7 mouse cellular contexts compared by ENCODE assay signal in the genomic region with DNA sequence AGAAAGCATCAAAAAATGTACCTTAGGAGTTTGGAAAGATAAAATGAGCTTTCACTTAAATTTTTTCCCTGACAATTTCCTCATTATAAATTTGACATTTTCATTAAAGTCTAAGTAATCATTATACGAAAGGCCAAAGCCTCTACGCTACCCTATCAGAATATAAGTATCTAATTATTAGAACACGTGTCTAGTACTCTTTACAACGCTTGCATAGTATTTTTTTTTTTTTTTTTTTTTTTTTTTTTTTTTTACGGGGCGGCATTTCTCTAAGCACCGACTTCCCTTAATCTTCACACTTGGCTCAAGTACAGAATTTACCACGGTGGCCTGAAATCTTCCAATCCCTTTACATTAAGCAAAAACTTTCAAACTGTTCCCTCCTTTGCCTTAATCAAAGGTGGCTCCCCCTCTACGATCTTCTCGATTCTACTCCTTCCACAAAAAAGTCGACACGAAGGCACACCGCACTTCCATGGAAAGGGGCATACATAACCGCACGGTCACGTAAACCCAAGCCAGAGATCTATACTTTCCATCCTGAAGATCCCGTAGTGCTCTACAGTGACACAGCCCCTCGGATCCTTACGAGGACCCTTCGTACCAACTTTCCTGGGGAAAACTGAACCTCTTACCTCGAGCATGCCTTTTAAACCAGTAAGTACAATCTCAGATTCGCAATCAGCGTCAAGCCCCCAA. TPM values are rescaled to one million over a fixed set of nuclear protein-coding genes. Genes with fewer than 3 reads are reported as not detected.
A peak's percentile ranks its signal among the peaks of the same experiment; 100 is the strongest.
DNase-seq lines count a peak whose midpoint lies in the region; ATAC-seq lines count a peak whose summit lies in the region.

No protein-coding gene starts in this region.

- peak overlapping the region; percentile 99 for H3K27ac ChIP-seq in hindbrain, embryonic 11.5 days (ENCODE audit: low read depth, low read length)
- H3K27ac ChIP-seq in macrophage: peak overlapping the region; percentile 88

- no peaks in the 10 kb centered on the region for H3K27me3 ChIP-seq in hindbrain, embryonic 11.5 days (ENCODE audit: control insufficient read depth, insufficient read depth, low read length)

- H3K79me2 ChIP-seq in macrophage (ENCODE audit: inconsistent target): peaks cover 60% of the 10 kb centered on the region

- peak overlapping the region; percentile 77 for H3K4me3 ChIP-seq in hindbrain, embryonic 11.5 days (ENCODE audit: low read depth, low read length)
- H3K4me3 ChIP-seq in macrophage (ENCODE audit: inconsistent target): peak overlapping the region; percentile 94

- ATAC-seq in hindbrain, embryonic 11.5 days (ENCODE audit: low FRiP score): 0 out of 2 replicates have a peak, but pooled peaks have one; percentile 5

- WGBS in hindbrain, embryonic 11.5 days: 4% methylated on average over 23 of the region's 23 CpGs
- 5% methylated on average over 19 of the region's 23 CpGs for WGBS in macrophage (ENCODE audit: missing documents)

- H3K4me1 ChIP-seq in hindbrain, embryonic 11.5 days (replicated peaks; ENCODE audit: control insufficient read depth, insufficient read depth, low read length): no peaks in the 10 kb centered on the region

- peak overlapping the region; percentile 60 for H3K4me2 ChIP-seq in hindbrain, embryonic 11.5 days (replicated peaks; ENCODE audit: low read depth, low read length)

- peak overlapping the region; percentile 91 for H3K9ac ChIP-seq in hindbrain, embryonic 11.5 days (ENCODE audit: low read depth, low read length)

- no peaks in the 10 kb centered on the region for H3K9me3 ChIP-seq in hindbrain, embryonic 11.5 days (ENCODE audit: control insufficient read depth, low read length)

- DNase-seq in spleen, adult 12 weeks (ENCODE audit: low spot score): peak; percentile 6
- DNase-seq in spleen, postnatal 4 days (ENCODE audit: low spot score in 2 of 2): no peak
- peak; percentile 62 for DNase-seq in embryo, embryonic 10.5 days (ENCODE audit: low spot score)
- DNase-seq in hindbrain, embryonic 11.5 days (ENCODE audit: low spot score): no peak
- no peak for DNase-seq in frontal cortex, adult 2 months (ENCODE audit: extremely low spot score in 1 of 2, low spot score in 1 of 2)
- DNase-seq in urinary bladder, postnatal 4 days (ENCODE audit: low spot score in 2 of 2): no peak

- H3K36me3 ChIP-seq in hindbrain, embryonic 11.5 days (ENCODE audit: control insufficient read depth, insufficient read depth, low read length): peaks cover 6% of the 10 kb centered on the region
- H3K36me3 ChIP-seq in macrophage (ENCODE audit: inconsistent target): peaks cover 20% of the 10 kb centered on the region

RNA-seq across cellular contexts. Expression of gene Eed, which starts 1.2 kb away (rescaled TPM):
- 74.3 and 80.5 TPM in 2 replicates for polyA plus RNA-seq in hindbrain, embryonic 11.5 days (2014; fragmentation: Nextera tagmentation; extraction: Ambion mirVana)
- total RNA-seq in macrophage (2018; cell fraction: chromatin; rRNA removed): 100 to 1,000 TPM in 24 of 26 experiments, 10 to 100 TPM in 2; 87.4 to 310 (median 214) TPM
- 10 to 100 TPM; 16.4 to 78.9 (median 44.1) TPM for total RNA-seq in macrophage (2018; cell fraction: cytosol; rRNA removed)
- total RNA-seq in macrophage (2018; cell fraction: nucleus; rRNA removed): 100 to 1,000 TPM in 14 of 26 experiments, 10 to 100 TPM in 12; 34.6 to 164 (median 110) TPM
- 45.6 to 59.3 TPM (median 47.9 TPM) in 3 replicates for polyA plus RNA-seq in macrophage (2018)
- 29.9 and 31.5 TPM in 2 replicates for polyA plus RNA-seq in frontal cortex, adult 2 months (2012; rRNA removed)

RNA-seq across cellular contexts. Expression of gene Hikeshi, which starts 38.6 kb away (rescaled TPM):
- polyA plus RNA-seq in hindbrain, embryonic 11.5 days (2014; fragmentation: Nextera tagmentation; extraction: Ambion mirVana): 153 and 157 TPM in 2 replicates
- total RNA-seq in macrophage (2018; cell fraction: chromatin; rRNA removed): 10 to 100 TPM in 14 of 26 experiments, 1 to 10 TPM in 12; 2.1 to 34.2 (median 11.2) TPM
- total RNA-seq in macrophage (2018; cell fraction: cytosol; rRNA removed): 10 to 100 TPM; 31.4 to 63.4 (median 47.3) TPM
- 10 to 100 TPM in 18 of 26 experiments, 1 to 10 TPM in 8; 4.8 to 36.8 (median 14.4) TPM for total RNA-seq in macrophage (2018; cell fraction: nucleus; rRNA removed)
- polyA plus RNA-seq in macrophage (2018): 31.3 to 39.4 TPM (median 32.2 TPM) in 3 replicates
- 71.8 and 73.7 TPM in 2 replicates for polyA plus RNA-seq in frontal cortex, adult 2 months (2012; rRNA removed)

Comparison
In these comparisons a context has a peak if more than half of its experiments do, and no peak if none do; other contexts are left out.
1. DNase-seq: peak in spleen, adult 12 weeks (single experiment) and embryo, embryonic 10.5 days (single experiment); none in spleen, postnatal 4 days (0 of 2), hindbrain, embryonic 11.5 days (single experiment), frontal cortex, adult 2 months (0 of 2) and urinary bladder, postnatal 4 days (0 of 2).